Mouse (Mus musculus): Measurements from ENCODE around the gene Denr.
A peak's percentile ranks its signal among the peaks of the same experiment; 100 is the strongest.

The Denr gene

GRCm38 (mm10) chr5:123914852-123915251 lies 7.9 kb downstream of the Denr start:
- DNase-seq = no peak

DNA sequence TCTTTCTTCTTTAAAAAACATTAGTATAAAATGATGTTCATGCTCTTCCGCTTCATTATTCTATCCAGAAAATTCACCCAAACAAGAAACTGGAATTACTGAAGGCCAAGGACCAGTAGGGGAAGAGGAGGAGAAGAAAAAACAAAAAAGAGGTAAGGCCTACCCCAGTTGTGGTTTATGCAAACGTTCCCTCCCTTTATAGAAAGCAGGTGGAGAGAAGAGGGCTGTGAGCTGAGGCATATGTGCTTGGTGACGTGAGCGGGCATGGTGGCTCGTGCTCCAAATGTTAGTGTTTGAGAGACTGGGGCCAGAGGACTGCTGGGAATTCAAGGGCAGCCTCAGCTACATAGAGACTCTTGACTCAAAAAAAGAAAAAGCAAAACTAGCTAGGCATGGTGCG lies 15.1 kb downstream of the Denr start:
- peak; percentile 16 for DNase-seq

- DNase-seq = no peak
Measured at GRCm38 (mm10) chr5:123927118-123927517, 20.1 kb downstream of the Denr start, which contains the start of gene Gm43518. Gm43518 (plus strand) TSS chr5:123927418.

DNA sequence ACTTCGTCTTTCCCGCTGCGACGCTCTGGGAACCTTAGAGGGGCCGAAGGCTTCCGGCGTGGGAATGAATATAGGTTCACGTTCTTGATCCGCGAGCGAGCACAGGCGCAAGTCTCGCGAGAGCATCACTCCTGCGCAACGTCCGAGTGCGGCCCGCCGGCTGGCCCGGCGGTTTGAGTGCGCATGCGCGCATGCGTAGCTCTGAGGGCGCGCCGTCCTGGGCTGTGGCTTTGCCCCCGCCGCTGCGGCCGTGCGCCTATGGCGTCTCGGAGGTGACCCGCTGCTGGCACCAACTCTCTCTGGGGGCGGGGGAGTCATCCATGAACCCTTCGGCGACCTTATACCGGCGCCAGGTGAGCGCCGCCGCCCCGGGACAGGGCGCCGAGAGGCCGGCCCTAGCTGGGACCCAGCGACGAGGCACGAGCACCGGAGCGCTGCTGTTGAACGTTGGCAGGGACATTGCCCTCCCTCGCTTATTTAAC lies 23.6 kb downstream of the Denr start, which contains the start of gene Ccdc62:
Gene Ccdc62, plus strand, starts transcription at position 172 of the 482 bp plus-strand sequence.
- DNase-seq = peak; percentile 94

GRCm38 (mm10) chr5:123931131-123931530 lies 24.2 kb downstream of the Denr start:
- DNase-seq = no peak

GRCm38 (mm10) chr5:123932927-123933326 lies 26.0 kb downstream of the Denr start:
- no peak for DNase-seq

DNA sequence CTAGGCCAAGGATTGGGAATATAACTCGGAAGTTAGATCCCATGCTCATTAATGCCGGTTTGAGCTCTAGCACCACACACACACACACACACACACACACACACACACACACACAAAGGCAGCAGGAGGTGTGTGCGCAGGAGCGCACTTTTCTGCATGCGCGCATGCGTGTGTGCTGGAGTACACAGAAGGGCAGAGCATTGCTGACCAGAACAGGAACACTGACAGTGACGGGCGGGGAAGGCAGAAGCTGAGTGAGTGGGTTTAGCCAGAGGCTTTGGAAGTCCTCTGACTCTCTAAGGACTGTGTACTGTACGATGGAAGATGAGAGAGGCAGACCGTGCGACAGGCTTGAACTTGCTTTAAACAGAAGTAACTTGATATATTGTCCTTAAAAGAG lies 26.6 kb downstream of the Denr start:
- no peak for DNase-seq

DNA sequence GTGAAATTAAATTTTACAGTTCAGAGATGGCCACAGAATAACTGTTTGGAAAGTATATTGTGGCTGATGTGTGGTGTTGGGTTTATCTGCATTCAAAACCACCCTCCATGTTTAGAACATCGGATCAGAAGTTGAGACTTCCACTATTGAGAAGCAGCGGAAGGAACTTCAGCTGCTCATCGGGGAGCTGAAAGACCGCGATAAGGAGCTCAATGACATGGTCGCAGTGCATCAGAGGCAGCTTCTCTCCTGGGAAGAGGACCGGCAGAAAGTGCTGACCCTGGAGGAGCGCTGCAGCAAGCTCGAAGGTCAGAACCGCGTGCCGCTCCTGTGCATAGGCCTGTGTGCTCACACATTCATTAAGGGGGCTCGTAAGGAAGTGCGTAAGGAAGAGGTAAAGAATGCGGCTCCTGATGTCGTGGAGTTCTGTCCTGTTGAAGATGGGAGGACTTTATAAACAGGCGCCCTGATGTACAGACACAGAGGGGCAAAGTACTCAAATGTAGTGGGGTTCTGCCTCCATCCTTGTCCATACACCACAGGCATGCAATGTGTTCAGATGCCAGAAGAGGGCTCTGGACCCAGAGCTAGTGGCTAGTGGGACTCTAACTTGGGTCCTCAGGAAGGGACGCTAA lies 27.1 kb downstream of the Denr start:
- no peak for DNase-seq

GRCm38 (mm10) chr5:123935931-123936330 lies 29.0 kb downstream of the Denr start:
- DNase-seq = no peak

GRCm38 (mm10) chr5:123938479-123938878 lies 31.5 kb downstream of the Denr start:
- no peak for DNase-seq

GRCm38 (mm10) chr5:123946546-123946945 lies 39.6 kb downstream of the Denr start:
- no peak for DNase-seq

GRCm38 (mm10) chr5:123947041-123947761 lies 40.2 kb downstream of the Denr start:
- peak; percentile 43 for DNase-seq

DNA sequence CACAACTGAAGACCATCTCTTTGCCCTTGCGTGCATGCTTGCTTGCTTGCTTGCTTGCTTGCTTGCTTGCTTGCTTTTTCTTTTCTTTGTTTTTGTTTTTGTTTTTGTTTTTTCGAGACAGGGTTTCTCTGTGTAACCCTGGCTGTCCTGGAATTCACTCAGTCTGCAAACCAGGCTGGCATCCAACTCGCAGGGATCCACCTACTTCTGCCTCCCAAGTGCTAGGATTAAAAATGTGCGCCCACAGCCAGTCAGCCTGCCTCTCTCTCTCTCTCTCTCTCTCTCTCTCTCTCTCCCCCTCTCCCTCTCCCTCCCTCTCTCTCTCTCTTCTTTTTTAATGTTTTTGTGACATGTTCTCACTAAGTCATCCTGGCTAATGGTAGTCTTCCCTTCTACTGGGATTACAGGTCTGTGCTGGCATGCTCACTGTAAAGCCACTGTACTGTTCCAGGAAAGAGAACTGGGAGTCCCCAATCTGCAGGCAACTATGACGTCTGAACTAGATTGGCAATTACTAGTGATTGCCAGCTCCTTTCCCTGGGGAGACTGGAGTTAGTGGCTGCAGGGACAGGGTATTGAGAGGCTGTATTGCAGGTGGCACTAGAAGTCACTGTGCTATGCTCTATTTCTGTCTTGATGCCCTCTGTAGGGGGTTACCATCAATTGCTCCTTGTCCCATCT lies 45.5 kb downstream of the Denr start:
- no peak for DNase-seq

- no peak for DNase-seq
Measured at GRCm38 (mm10) chr5:123957213-123957612, 50.2 kb downstream of the Denr start.

DNA sequence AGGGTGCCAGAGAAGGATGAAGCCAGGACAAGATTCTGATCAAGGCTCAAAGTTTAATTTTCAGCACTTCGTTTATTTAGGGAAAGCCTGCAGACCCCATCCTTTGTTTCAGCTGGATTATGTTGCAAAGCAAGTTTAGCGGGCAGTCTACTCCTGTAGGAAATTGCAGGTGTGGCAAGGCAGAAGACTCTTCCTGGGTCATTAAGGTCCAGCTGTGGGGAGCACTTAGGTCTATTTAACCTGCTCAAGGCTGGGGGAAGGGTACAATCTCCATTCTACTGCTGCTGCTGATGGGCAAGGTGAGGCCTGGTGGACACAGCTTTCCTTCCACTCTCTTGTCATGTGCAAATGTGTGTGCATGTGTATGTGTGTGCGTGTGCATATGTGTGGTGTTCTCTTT lies 52.0 kb downstream of the Denr start:
- DNase-seq = no peak

DNA sequence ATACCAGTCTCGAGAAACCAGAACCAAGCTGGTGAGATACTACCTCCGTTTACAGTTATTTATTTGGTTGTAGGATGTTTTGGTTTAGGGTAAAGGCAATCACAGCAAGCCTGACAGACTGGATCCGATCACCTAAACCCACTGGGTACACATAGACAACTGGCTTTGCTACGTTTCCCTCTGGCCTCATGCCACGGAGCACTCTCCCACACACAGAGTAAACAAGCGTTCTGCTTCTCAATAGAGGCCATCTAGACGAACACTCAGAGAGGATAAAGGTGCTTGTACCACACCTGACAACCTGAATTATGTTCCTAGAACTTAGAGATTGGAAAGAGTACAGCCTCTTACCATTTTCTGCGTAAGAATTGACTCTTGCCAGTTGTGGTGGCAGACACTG lies 53.2 kb downstream of the Denr start:
- no peak for DNase-seq

DNA sequence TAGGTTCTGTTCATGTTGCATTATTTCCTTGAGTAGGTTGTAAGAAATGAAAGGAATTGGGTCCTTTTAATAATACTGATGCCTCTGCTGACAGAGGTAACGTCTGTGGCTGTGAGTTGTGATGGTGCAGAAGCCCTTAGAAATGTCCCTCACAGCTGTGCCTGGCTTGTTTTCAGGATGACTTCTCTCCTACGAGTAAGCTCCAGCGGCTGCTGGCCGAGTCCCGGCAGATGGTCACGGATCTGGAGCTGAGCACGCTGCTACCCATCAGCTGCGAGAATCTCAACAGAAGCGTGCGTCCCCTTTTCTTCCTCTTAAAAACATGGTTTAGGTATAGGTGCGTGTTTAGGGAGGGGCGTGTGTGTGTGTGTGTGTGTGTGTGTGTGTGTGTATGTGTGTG lies 54.1 kb downstream of the Denr start:
- no peak for DNase-seq

GRCm38 (mm10) chr5:123964208-123964607 lies 57.2 kb downstream of the Denr start:
- DNase-seq = no peak

GRCm38 (mm10) chr5:123966759-123967158 lies 59.8 kb downstream of the Denr start:
- no peak for DNase-seq

DNA sequence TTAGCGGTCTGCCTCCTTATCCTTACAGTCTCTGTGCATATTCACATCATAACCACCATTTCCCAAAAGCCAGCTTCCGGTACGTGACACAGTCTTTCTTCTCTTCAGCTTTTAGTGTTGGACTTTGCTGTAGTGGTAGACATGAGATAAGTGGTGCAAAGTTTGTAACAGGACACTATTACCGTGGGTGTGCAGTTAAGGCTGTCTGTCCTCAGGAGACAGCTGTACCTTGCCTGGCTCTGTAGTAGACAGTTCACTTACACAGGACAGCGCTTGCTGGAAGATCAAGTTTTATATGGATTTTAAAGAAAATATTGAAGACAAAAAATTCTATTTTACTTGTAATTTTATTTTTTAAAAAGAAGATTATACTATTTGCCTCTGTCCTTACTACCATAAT lies 61.5 kb downstream of the Denr start:
- DNase-seq = no peak

DNA sequence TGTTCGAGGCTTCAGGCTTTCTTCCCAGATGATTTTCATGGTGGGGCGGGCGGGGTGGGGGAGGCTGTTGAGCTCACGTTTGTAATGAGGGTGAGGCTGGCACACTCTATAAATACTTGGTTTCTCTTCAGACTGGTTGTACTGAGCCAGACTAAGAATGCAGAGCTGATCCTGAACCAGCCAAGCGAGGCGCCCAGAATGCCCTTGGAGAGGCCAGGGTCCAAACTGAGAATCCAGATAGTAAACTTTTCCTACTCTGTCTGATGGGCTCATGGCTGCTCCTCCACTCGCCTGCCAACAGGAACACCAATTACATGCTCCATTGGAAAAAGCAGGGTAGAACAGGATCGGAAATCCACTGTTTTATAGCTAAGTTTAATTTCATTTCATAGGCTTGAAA lies 62.2 kb downstream of the Denr start:
- no peak for DNase-seq

DNA sequence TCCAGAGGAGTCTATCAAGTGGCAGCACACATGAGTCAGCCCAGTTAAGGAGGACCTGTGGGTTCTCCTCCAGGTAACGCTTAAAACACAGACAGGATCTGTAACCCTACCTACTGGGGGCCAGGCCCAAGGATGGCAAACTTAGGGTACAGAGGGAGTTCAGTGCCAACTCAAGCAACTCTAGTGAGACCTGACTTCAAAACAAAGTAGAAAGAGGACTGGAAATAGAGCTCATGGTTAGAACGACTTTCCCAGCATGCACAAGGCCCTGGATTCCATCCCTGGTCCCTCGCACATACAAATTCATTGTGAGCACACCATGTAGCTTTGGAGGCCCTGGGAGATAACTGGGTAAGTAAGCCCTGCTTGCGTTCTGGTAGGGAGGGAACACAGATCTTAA lies 63.6 kb downstream of the Denr start:
- DNase-seq = no peak

DNA sequence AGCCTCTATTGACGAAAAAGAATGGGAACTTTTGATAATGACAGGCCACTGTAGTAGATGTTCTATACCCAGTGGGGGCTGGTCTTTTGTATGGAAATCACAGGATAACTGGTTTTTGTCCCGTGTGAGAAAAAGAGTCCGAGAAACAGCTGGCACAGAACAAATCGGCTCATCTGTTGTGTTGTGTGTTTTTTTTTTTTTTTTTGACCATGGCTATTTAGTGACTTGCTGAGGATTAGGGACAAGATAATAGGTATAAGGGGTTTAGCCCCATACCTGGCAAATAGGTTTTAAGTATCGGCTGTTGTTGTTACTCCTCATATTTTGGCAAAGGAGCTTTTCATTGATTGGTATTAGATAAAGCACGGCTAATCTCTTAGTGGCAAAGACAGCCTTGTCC lies 65.5 kb downstream of the Denr start:
- no peak for DNase-seq

Measured in thymus, postnatal 14 days (tissue).